Mouse (Mus musculus) cerebellum, postnatal 36 days (tissue): ENCODE results near the gene Hadhb.
"Not testable (repeated sequence)": the region's sequence is repeated elsewhere in the genome, so short reads cannot be mapped to it uniquely, and the experiment has no call there.

Source experiments
- DNase-seq, 2 experiments: peaks; one replicate each; pipeline ENCODE4 v3.0.0; 2021 to 2022; ENCODE audit warnings: mixed read lengths in 2 of 2

Gene Hadhb

DNA sequence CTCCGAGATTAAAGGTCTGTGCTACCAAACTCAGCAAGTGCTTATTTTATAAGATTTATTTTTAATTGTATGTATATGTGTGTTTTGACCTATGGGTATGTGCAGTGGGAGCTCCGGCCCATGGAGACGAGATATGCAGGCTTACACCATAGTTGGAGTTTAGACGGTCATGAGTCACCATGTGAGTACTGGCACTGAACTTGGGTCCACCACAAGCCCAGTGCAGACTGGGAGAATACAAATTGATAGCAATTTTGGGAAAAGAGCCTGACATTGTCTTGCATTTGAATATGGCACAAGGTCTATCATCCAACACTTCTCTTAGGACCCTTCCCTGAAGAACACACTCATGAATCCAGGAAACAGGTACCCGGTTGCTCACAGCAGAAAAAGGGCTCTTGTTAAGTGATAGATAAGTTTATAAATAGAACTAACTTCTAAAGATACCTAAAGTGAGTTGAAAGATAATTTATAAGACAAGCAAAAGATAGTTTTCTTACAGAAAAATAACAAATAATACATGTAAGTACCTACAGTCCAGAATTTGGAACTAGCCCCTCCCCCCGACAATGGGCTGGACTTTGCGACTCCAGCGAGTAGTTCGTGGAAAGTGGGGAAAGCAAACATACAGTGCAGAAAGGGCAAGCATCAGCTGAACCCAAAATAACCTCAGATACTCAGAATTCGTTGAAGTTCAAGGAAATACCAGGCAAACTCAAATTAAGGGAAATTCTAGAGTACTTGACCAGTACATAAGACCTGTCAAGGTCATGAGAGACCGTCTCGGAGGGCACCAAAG lies 32.8 kb downstream of the Hadhb start:
- DNase-seq = no peak

DNA sequence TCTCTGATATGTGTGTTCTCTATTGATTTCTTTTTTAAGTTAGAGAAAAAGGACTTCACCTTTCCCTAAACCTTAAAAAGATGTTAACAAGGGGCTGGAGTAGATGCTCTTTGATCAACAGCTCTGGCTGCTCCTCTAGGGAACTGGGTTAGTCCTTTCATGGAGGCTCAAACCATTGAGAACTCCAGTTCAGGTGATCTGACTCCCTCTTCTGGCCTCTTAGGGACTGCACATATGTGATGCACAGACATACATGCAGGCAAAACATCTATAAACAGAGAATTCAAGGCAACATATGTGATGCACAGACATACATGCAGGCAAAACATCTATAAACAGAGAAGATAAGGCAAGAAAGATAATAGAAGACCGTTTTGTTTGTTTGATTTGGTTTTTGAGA lies 37.4 kb downstream of the Hadhb start:
- DNase-seq = no peak

DNA sequence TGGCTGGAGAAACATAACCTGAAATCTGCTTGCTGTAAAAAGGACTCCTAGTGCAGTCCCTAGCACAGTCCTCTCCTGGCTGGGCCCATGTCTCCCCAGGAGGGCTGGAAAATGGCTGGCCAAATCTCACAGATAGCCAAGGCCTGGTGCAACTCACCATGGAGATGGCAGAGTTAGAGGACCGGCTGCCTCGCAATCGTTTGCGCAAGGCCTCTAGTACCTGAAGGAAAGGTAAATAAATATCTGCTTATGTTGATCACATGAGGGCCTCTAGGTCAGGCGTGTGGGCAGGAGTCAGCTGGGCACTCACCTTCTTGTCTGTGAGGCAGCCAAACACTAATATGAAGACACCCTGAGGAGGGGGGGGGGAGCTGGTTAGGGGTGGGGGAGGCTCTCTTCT lies 40.3 kb downstream of the Hadhb start:
- no peak for DNase-seq

DNA sequence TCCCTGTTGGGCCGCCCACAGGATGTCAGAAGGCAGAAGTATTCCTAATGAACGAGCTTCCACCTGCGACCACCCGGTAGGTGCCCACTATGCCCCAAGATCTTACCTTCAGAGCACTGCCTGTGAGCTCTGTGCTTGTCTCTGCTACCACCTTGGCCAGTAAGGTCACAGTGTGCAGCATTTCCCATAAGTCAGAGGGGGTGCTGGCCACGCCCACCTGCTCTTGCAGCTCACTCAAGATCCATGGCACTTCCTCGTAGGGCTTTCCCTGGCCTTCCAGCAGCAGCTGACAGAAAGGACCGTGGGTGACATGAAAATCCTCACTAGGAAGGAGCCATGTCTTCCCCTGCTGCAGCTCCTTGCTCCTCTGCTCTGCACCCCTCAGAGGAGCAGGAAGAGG lies 43.2 kb downstream of the Hadhb start:
- DNase-seq = no peak

DNA sequence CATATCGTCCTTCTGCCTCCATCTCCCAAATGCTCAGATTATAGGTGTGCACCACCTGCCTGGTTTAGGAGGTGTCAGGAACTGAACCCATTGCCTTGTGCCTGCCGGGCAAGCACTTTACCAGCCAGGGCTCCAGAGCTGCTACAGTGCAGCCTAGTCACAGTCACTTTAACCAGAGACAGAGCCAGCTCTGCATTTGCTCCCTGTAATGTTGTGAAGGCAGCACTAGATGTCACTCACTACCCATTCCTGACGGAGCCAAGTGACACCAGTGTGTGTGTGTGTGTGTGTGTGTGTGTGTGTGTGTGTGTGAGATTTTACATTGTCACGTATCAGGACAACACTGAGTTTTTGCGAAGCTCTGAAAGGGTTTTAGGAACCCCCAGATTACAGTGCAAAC lies 46.5 kb downstream of the Hadhb start:
- DNase-seq = peak; percentile 17 to 31

DNA sequence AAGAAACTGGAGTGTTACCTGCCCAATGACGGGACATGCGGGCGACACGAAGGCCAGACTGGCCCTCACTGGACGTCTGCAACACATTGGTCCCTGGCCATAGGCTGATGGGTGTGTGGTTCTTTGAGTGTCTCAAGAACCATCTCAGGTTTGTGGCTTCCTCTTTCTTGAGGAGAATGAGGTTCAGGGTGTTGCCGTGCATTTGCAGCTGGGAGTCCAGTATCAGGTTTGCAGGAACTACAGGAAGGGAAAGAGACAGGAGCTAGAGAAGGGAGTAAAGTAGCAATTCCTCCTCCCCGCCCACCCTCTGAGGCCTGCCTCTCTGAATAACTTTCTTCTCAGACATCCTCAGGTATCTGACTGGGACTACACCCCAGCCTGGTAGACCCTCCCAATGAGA lies 47.2 kb downstream of the Hadhb start:
- DNase-seq = no peak

DNA sequence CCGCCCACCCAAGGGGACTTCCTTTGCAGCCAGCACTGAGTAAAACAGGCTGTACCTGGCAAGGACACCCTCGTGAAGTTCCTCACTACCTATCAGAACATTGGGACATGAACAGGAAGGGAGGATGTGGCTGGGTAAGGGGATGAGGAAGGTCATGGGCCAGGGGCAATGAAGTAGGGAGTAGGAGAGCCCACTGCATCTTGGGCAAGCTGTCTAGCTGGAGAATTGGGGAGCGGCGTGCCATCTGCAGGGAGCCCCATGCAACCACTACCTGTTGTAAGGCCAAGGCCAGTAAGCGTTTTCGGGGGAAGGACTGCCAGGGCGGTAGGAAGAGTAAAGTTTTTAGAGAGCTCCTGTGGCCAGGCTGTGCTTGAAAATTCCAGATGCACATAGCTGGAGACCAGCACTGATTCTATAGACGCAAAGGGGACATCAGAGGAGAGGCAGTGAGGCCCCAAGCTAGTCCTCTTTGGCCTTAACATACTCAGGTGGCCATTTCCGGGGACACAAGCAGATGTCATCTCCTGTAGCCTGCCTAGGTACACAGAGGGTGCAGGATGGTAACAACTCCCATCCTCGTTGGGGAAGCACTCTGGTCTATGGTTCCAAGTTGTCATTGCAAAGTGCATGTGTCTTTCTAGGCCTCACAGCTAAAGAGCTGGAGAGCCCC lies 48.3 kb downstream of the Hadhb start:
- no peak for DNase-seq

DNA sequence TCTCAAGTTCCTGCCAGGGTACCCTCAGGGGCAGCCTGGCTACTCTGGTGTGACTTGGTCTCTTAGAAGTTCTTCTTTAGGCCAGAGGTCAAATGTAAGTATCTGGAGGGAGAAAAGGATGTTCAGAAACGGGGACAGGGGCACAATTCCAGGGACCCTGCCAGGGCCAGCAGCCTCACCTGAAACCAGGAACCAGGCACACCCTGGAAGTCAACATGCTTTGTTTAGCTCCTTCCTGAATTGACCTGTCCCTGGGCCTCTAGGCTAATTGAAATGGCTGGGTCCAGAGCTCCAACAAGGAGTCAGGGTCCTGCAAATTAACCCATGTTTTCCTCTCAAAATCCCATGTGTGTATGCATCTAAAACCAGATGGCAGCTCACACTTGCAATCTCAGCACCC lies 49.4 kb downstream of the Hadhb start:
- DNase-seq = no peak

DNA sequence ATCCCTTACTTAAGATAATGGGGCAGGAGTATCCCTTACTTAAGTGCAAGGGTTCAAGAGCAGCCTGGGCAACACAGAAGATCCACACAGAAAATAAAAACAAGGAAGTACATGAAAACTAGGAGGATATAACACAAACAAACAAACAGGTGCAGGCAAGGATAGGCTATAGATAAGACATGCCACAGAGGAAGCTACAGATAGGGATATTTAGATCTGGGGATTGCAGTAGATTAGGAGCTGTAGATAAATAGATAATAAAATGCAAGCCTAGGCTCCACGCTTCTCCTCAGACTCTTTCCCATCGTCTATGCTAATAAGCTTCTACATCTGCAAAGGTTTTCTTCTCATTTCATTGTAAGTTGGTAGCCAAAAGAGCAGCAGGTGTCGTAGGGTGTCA lies 50.0 kb downstream of the Hadhb start:
- no peak for DNase-seq

DNA sequence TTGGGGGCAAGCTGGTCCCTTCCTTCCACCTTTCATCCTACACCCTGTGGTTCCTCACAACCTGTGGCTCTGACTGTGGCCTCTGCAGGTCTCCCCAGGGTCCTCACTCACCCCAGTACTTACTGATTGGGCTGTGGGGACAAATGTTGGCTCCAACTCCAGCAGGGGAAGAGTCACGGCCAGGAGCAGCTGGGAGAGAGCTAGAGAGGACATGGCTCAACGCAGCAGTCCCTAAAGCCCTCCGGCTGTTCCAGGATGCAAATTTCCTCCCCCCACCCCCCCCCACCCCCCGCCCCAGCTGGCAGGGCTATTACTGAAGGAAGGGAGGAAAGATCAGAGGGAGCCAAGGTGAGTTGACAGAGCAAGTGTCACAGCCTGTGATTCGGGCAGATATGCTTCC lies 50.4 kb downstream of the Hadhb start, which contains the start of gene Adgrf3:
Gene Adgrf3 (minus strand): TSS at position 230 of the 400 bp plus-strand sequence.
- DNase-seq = no peak

DNA sequence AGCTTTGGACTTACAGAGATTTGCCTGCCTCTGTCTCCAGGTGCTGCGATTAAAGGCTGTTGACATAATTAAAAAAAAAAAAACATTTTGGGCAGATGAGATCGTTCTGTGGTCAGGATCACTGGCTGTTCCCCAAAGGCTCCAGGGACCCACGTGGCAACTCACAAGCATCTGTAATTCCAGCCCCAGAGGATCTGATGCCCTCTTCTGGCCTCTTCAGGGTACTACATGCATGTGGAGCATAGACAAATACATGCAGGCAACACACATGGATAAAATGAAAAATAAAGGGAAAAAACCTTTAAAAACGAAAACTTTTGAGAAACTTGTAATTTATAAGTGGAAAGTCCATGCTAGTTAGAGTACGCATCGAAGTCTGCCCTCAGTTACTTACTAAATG lies 52.2 kb downstream of the Hadhb start:
- DNase-seq = no peak

DNA sequence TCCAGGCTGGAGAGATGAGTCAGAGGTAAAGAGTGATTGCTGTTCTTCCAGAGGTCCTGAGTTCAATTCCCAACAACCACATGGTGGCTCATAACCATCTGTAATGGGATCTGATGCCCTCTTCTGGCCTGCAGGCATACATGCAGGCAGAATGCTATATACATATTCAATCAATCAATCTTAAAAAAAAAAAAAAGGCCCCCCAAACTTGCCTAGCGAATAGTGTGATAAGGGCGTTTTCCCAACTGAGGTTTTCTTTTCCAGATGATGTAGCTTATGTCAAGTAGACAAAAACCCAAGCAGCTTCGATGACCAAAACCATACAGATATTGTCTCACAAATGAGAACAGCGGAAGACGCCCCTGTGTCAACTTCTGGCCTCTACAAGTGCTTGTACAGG lies 55.7 kb downstream of the Hadhb start:
- DNase-seq = not testable (repeated sequence)

DNA sequence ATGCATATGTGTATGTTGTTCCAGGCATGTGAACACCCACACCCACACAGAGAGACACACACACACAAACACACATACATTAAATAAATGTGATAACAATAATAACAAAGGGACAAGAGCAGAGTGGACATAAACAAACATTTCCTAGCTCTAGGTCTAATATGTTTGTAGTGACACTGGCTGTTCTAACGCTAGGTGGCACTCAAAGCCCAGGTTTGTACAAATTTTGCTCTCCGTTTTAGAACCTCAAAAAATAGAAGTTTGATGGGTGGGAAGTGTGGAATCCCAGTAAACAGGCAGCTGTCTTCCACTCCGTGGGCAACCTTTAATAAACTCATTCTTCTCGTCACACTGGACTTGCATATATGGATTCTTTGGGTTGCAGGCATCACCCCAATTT lies 59.8 kb downstream of the Hadhb start:
- DNase-seq = peak; percentile 64 to 76

DNA sequence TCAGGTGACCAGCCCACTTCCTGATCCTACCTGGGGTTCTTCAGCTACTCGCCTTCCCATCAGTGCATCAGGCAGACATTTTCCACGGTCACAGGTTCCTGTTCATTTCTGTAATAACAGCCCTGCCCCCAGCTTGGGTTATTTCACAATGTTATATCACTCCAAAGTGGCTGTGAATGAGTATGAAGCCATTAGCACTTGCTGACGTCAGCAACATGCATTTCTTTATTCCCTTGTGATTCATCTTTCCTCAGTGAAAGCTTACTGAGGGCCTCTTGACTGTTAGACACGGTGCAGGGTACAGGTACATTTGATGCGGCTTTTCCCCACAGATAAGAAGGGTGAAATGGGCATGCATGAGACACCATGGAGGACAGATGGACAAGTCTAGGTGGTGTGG lies 60.9 kb downstream of the Hadhb start:
- DNase-seq = no peak

DNA sequence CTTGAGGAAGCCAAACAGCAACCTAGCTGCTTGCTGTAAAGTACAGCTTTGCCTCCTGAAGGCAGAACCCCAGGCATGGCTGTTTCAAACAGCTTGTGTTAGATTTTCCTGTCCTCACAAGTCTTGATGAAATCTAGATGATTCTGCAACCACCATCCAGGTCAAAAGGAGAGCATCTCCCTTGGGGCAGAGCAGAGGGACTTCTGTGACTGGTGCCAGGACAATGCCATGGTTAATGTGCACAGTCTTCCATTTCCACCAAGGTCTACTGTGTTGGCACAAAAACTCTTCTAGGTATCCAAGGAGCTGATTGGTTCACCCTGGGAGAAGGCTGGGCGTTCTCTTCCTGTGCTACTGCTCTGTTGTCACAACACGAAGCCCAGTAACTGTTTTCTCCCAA lies 64.7 kb downstream of the Hadhb start:
- no peak for DNase-seq

DNA sequence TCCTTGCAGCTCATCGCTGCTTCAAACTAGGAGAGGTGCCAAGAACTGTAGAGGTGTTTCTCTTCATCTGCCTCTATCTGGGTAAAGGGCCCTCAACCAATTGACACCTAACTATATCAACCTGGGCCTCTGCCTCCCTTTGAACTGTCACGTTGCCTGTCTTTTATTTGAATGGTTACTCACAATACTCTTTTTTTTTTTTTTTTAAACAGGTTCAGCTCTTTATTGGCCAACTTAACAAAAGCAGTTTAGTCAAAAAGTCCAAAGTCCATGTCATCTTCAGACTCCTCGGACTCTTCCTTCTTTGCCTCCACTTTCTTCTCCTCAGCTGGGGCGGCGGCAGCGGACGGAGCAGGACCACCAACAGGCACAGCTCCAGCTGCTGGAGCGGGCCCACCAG lies 65.6 kb downstream of the Hadhb start:
- no peak for DNase-seq

DNA sequence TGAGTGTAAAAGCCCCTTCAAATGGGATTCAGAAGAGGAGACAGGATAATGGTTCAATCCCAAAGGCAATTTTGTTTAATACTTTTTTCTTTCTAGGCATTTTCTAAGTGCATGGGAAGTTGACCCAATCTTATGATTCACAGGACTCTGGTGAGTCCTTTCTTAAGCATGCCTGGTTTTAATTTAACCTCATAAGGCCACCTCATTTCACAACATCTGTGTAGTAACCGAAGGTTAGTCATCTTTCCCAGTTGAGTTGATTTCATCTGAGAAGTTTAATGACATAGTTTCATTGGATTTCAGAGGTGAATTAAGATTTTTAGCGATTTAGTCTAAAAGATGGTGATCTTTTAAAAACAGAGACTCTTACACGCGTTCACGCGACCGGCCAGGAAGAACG lies 67.6 kb downstream of the Hadhb start:
- DNase-seq = no peak

DNA sequence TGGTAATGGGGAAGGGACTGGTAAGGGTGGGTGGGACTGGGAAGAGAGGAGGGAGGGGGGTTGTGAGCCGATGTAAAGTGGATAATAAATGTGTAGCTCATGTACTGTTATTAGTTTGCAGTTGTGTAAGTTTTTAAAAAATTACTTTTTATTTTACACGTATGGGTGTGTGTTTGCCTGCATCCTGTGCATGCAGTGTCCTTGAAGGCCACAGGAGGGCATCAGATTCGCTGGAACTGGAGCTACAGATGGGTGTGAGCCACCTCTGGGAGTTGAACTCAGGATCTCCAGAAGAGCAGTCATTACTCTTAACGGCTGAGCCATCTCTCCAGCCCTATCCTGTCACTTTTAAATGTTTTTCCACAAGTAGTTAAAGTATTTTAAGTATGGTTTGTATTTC lies 75.9 kb downstream of the Hadhb start:
- peak; percentile 37 to 46 for DNase-seq

DNA sequence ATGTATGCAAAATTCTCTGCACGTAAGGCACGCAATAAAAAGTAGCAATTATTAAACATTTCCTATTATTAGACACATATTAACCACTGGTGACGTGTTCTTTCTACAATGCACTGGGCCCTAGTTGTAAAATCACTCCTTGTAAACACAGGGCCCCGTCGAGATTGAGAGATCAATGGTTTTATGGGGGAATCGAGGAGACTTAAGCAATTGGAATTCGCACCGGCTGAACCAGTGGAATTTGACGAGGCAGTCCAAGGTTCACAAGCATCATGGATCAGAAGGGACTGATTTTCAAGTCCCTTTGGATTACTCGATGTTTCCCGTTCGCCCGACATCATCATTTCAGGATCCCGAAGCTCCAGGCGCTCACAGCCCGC lies 76.8 kb downstream of the Hadhb start:
- DNase-seq = no peak

DNA sequence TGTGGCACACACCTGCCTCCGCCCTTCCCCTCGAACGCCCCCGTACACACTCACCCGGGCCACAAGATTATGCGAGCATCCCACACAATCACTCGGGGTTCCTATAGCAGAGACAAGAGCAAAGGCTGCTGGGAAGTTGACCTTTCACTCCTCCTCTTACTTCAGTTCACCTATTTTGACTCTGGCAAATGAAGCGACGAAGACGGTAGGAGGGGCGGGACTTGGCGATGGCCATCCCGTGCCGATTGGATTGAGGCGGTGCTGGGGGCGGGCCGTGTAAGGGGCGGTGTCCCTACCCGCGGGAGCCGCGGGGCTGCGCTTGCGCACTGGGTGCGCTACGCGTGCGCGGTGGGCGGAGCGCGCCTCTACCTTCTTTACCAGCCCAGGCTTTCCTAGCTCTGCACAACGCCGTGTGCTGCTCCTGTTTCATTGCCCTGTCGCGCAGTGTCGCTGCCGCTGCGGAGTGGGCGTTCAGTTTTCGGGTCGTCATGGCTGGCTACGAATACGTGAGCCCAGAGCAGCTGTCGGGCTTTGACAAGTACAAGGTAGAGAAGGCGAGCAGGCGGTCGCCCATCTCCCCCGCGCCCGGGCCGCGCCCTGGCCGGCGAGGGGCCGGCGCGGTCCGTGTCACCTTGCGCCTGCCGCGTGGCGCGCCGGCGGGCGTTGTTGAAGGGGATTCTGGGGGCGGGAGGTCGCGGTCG lies 77.4 kb downstream of the Hadhb start, which contains the start of gene Selenoi:
Gene Selenoi (plus strand): TSS at position 311 of the 701 bp plus-strand sequence.
- peak; percentile 99 to 100 for DNase-seq

DNA sequence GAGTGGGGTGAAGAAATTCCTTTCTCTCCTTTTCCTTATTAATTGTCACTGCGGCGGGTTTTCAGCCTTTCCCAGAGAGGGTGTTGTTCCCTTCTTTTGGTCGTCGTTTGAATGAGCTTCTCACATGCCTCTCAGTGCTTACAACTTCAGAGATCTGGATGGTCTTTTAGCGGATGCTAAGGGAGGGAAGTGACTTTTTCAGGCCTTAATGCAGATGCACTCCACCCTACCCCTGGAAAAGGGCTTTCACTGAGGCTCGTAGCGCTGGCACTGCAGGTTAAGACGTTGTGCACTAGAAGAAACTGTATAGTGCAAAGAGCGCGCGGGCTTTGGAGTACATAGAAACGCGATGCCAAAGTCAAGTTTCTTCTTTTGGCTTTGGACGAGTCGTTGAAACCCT lies 78.0 kb downstream of the Hadhb start:
- peak in 1 of 2 experiments; percentile 18 for DNase-seq

DNA sequence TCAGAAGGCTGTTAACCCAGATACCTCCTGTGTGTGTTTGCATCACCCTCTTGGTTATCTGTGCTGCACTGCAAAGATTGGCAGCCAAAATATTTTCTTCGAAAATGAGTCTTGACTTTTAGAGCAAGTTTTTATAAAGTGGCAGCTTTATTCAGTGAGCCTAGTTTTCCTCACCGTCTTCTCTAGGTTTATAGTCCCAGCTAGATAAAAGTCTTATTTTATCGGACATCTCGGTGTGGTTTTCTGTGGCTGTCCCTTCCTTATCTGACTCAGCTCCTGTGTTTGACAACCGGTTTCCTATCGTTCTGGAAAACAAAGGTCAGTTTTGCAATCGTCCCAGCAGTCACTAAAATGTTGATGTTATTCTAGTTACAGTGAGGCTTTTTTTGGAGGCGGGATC lies 78.9 kb downstream of the Hadhb start:
- DNase-seq = no peak
